Mouse (Mus musculus): ENCODE data around the gene Naga. TPM values are rescaled to one million over a fixed set of nuclear protein-coding genes. Genes with fewer than 3 reads are reported as not detected.

Gene Naga
- total and polyA plus RNA-seq, 3 experiments = 17.7 to 28.2 (median 18.7) TPM

GRCm38 (mm10) chr15:82308416-82308815, 30.3 kb downstream of the Naga start:
- Histone ChIP-seq H3K4me3 (replicated peaks in 1 of 3; ENCODE audit: low read depth in 2 of 3, low read length in 2 of 3, poor library complexity in 1 of 3) (no peak overlapping the region), H3K27me3 (replicated peaks) (peaks cover 70% of the 10 kb centered on the region), H3K36me3 (replicated peaks in 1 of 2; ENCODE audit: control insufficient read depth in 1 of 2, insufficient read depth in 1 of 2, low read length in 1 of 2) (no peaks in the 10 kb centered on the region), H3K79me2 (replicated peaks; ENCODE audit: control insufficient read depth, extremely low read depth, insufficient read depth, poor library complexity, severe bottlenecking) (no peaks in the 10 kb centered on the region), H3K9me3 (replicated peaks; ENCODE audit: low read length) (peaks cover 2% of the 10 kb centered on the region), H3K4me2 (ENCODE audit: insufficient read depth, low read depth, poor library complexity, severe bottlenecking) (no peak overlapping the region), H3K27ac (ENCODE audit: insufficient read depth, low read depth) (no peak overlapping the region), H3K9ac (ENCODE audit: insufficient read depth, low read depth) (no peak overlapping the region), H3K4me1 (ENCODE audit: control insufficient read depth in 1 of 2, insufficient read depth in 2 of 2) (no peaks in the 10 kb centered on the region)
- DNase-seq (ENCODE audit: extremely low read depth) = no peak
- dilution Hi-C loops (cut with MboI; ENCODE audit: extremely low pct_ligation_motif_present, extremely low pct_unique_long_range_greater_than_20kb, low sequenced_read_pairs) = no loop called here
- in situ Hi-C loops (cut with MboI; ENCODE audit: low pct_ligation_motif_present, low pct_unique_long_range_greater_than_20kb, low sequenced_read_pairs) = no loop called here
- TF ChIP-seq USF2 (conservative IDR thresholded peaks at IDR 0.05; ENCODE audit: low read depth, low read length) = no peak
- TF ChIP-seq UBTF (IDR thresholded peaks at IDR 0.05; ENCODE audit: low read depth, low read length) = no peak
- no peak for TF ChIP-seq E2F4 (IDR thresholded peaks at IDR 0.05; ENCODE audit: insufficient replicate concordance, low read depth, low read length)
- no peak for TF ChIP-seq ZKSCAN1 (IDR thresholded peaks at IDR 0.05; ENCODE audit: borderline replicate concordance, low read depth, low read length)
- TF ChIP-seq MAFK (IDR thresholded peaks at IDR 0.05; ENCODE audit: insufficient replicate concordance, low read length) = no peak
- no peak for TF ChIP-seq JUN (IDR thresholded peaks at IDR 0.05; ENCODE audit: insufficient read depth, low read depth, low read length)
- TF ChIP-seq ELF1 (IDR thresholded peaks at IDR 0.05; ENCODE audit: low read depth, low read length) = no peak

DNA sequence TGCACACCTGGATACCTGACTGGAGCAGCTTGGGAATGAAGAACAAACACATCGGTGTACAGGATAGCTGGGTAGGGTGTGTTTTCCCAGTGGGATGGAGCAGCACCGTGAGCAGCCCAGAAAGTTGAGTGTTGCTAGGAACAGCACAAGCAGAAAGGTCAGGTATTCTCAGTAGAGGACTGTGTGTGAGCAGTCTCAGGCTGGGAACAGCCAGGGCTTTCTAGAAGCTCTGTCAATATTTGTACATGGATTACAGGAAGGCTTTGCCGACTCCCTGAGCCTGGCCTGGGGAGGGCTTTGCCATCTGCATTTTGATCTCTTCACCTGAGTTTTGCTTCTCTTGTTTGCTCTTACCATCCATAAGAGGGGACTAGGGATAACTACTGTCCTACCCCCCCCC, 31.6 kb downstream of the Naga start:
- no peak overlapping the region for H3K9ac ChIP-seq (ENCODE audit: insufficient read depth, low read depth)
- H3K27ac ChIP-seq (ENCODE audit: insufficient read depth, low read depth) = no peak overlapping the region
- in situ Hi-C loops (cut with MboI; ENCODE audit: low pct_ligation_motif_present, low pct_unique_long_range_greater_than_20kb, low sequenced_read_pairs) (no loop called here), dilution Hi-C loops (cut with MboI; ENCODE audit: extremely low pct_ligation_motif_present, extremely low pct_unique_long_range_greater_than_20kb, low sequenced_read_pairs) (no loop called here)
- no peak overlapping the region for H3K4me2 ChIP-seq (ENCODE audit: insufficient read depth, low read depth, poor library complexity, severe bottlenecking)
- peaks cover 2% of the 10 kb centered on the region for H3K9me3 ChIP-seq (replicated peaks; ENCODE audit: low read length)
- no peak for TF ChIP-seq JUND (conservative IDR thresholded peaks at IDR 0.05; ENCODE audit: low read depth, low read length)
- TF ChIP-seq USF2 (conservative IDR thresholded peaks at IDR 0.05; ENCODE audit: low read depth, low read length) = no peak
- no peak for TF ChIP-seq EP300 (IDR thresholded peaks at IDR 0.05; ENCODE audit: low read length)
- no peak for TF ChIP-seq TCF12 (IDR thresholded peaks at IDR 0.05; ENCODE audit: low read depth, low read length)
- no peak for TF ChIP-seq BHLHE40 (IDR thresholded peaks at IDR 0.05; ENCODE audit: low read depth, low read length)
- TF ChIP-seq NRF1 (IDR thresholded peaks at IDR 0.05; ENCODE audit: low read depth, low read length) = no peak
- no peak for TF ChIP-seq ZMIZ1 (IDR thresholded peaks at IDR 0.05; ENCODE audit: low read depth, low read length)
- no peak for TF ChIP-seq RCOR1 (conservative IDR thresholded peaks at IDR 0.05; ENCODE audit: low read depth, low read length)
- no peak for TF ChIP-seq IRF4 (IDR thresholded peaks at IDR 0.05; ENCODE audit: low read depth, low read length)
- TF ChIP-seq ELF1 (IDR thresholded peaks at IDR 0.05; ENCODE audit: low read depth, low read length) = no peak
- no peak for TF ChIP-seq POLR2AphosphoS2 (IDR thresholded peaks at IDR 0.05; ENCODE audit: low read depth, low read length)
- TF ChIP-seq CHD2 (IDR thresholded peaks at IDR 0.05; ENCODE audit: low read length) = no peak
- no peak for TF ChIP-seq POLR2A (IDR thresholded peaks at IDR 0.05; ENCODE audit: low read depth, low read length)
- no peak for TF ChIP-seq GABPA (IDR thresholded peaks at IDR 0.05; ENCODE audit: insufficient replicate concordance, low read depth, low read length)
- TF ChIP-seq MEF2A (IDR thresholded peaks at IDR 0.05; ENCODE audit: borderline replicate concordance, low read depth, low read length) = no peak
- H3K4me1 ChIP-seq (ENCODE audit: control insufficient read depth in 1 of 2, insufficient read depth in 2 of 2) = no peaks in the 10 kb centered on the region
- no peaks in the 10 kb centered on the region for H3K36me3 ChIP-seq (replicated peaks in 1 of 2; ENCODE audit: control insufficient read depth in 1 of 2, insufficient read depth in 1 of 2, low read length in 1 of 2)
- no peaks in the 10 kb centered on the region for H3K79me2 ChIP-seq (replicated peaks; ENCODE audit: control insufficient read depth, extremely low read depth, insufficient read depth, poor library complexity, severe bottlenecking)
- H3K4me3 ChIP-seq (replicated peaks in 1 of 3; ENCODE audit: low read depth in 2 of 3, low read length in 2 of 3, poor library complexity in 1 of 3) = no peak overlapping the region
- H3K27me3 ChIP-seq (replicated peaks) = peaks cover 62% of the 10 kb centered on the region
- no peak for DNase-seq (ENCODE audit: extremely low read depth)
